Mouse (Mus musculus) midbrain, postnatal 0 days (tissue): ENCODE measurements at regions not wholly inside any gene's neighbourhood (a gene's known extent, or its start where the extent isn't known, plus 50 kb on each side); places are given as distances from the start of the nearest gene placed in this dataset.
A peak's percentile ranks its signal among the peaks of the same experiment; 100 is the strongest.

ENCODE experiments used
- ATAC-seq: fragments of 200-750 bp; cut with Nextera tagmentation; 2 replicates; pipeline ENCODE4 v1.8.0; 2017; ENCODE audit warnings: moderate number of reproducible peaks, mild to moderate bottlenecking, moderate TSS enrichment, moderate library complexity; ENCODE audit not compliant: low FRiP score
- DNase-seq: peaks from one replicate; pipeline ENCODE4 v3.0.0-alpha.2; 2015; ENCODE audit warnings: low spot score
- H3K27ac ChIP-seq: fragments of 300-500 bp; sonication (generic); 2 replicates; pipeline ENCODE4 v1.5.1; 2014; ENCODE audit warnings: low read depth, mild to moderate bottlenecking, low read length, mixed read lengths
- H3K27me3 ChIP-seq: fragments of 300-500 bp; sonication (generic); 2 replicates; pipeline ENCODE4 v1.6.1; 2014; ENCODE audit warnings: low read length, control low read depth, mixed read lengths; ENCODE audit not compliant: insufficient read depth
- H3K36me3 ChIP-seq: fragments of 300-500 bp; sonication (generic); 2 replicates; pipeline ENCODE4 v1.6.1; 2014; ENCODE audit warnings: low read length, control low read depth, mixed read lengths; ENCODE audit not compliant: insufficient read depth
- H3K4me1 ChIP-seq: fragments of 300-500 bp; sonication (generic); 2 replicates; pipeline ENCODE4 v1.6.1; 2014; ENCODE audit warnings: mild to moderate bottlenecking, control low read depth, antibody characterized with exemption, low read length, mixed read lengths; ENCODE audit not compliant: insufficient read depth
- H3K4me2 ChIP-seq: fragments of 300-500 bp; sonication (generic); 2 replicates; pipeline ENCODE4 v1.6.1; 2014; ENCODE audit warnings: low read depth, mild to moderate bottlenecking, low read length, mixed read lengths; ENCODE audit not compliant: poor library complexity, severe bottlenecking
- H3K4me3 ChIP-seq: fragments of 300-500 bp; sonication (generic); 2 replicates; pipeline ENCODE4 v1.5.1; 2014; ENCODE audit warnings: low read depth, mild to moderate bottlenecking, low read length, moderate library complexity
- H3K9ac ChIP-seq: fragments of 300-500 bp; sonication (generic); replicated peaks from 2 replicates; pipeline ENCODE4 v1.6.1; 2014; ENCODE audit warnings: mild to moderate bottlenecking, low read length, moderate library complexity, mixed read lengths; ENCODE audit not compliant: poor library complexity, severe bottlenecking
- H3K9me3 ChIP-seq: fragments of 300-500 bp; sonication (generic); 2 replicates; pipeline ENCODE4 v1.6.1; 2016; ENCODE audit warnings: low read length, control low read depth
- CTCF ChIP-seq: IDR thresholded peaks from 2 replicates; pipeline ENCODE4 v1.5.1; 2016; ENCODE audit warnings: antibody characterized with exemption, mild to moderate bottlenecking
- WGBS: fragments of 180-500 bp; shearing (Covaris S2); extraction: QIAGEN DNeasy Blood & Tissue Kit; methylation state at CpG from one replicate; pipeline ENCODE4 v1.1.7; 2014; 5-methylcytosine and 5-hydroxymethylcytosine counted together

- ATAC-seq (no peak), DNase-seq (no peak)
- Histone ChIP-seq H3K4me2 (no peak overlapping the region), H3K9ac (no peak overlapping the region), H3K9me3 (no peaks in the 10 kb centered on the region), H3K27me3 (no peaks in the 10 kb centered on the region), H3K4me1 (no peaks in the 10 kb centered on the region), H3K36me3 (no peaks in the 10 kb centered on the region), H3K27ac (no peak overlapping the region), H3K4me3 (no peak overlapping the region)
- 91% methylated on average over 4 of the region's 5 CpGs for WGBS
- peak; percentile 39 for TF ChIP-seq CTCF
Measured at GRCm38 (mm10) chr17:84030699-84031098, 157.0 kb downstream of the Zfp36l2 start.

GRCm38 (mm10) chr17:84028157-84028970, 159.4 kb downstream of the Zfp36l2 start:
- Histone ChIP-seq H3K27ac (no peak overlapping the region), H3K4me2 (peak overlapping the region; percentile 43), H3K4me1 (no peaks in the 10 kb centered on the region), H3K36me3 (no peaks in the 10 kb centered on the region), H3K9me3 (no peaks in the 10 kb centered on the region), H3K9ac (no peak overlapping the region), H3K4me3 (peak overlapping the region; percentile 13; the same call in 1 of the 2 replicates), H3K27me3 (no peaks in the 10 kb centered on the region)
- ATAC-seq (peak; percentile 86), DNase-seq (peak; percentile 82)
- TF ChIP-seq CTCF, result peak; percentile 96
- 23% methylated on average over 27 of the region's 27 CpGs for WGBS

- DNase-seq (no peak), ATAC-seq (no peak)
- 53% methylated on average over 9 of the region's 9 CpGs for WGBS
- H3K9ac ChIP-seq, result no peak overlapping the region
- H3K4me3 ChIP-seq, result no peak overlapping the region
- H3K36me3 ChIP-seq, result no peaks in the 10 kb centered on the region
- H3K27me3 ChIP-seq, result no peaks in the 10 kb centered on the region
- H3K9me3 ChIP-seq, result no peaks in the 10 kb centered on the region
- no peaks in the 10 kb centered on the region for H3K4me1 ChIP-seq
- H3K4me2 ChIP-seq, result no peak overlapping the region
- H3K27ac ChIP-seq, result no peak overlapping the region
- no peak for TF ChIP-seq CTCF
Measured at GRCm38 (mm10) chr17:84027275-84027674, 160.5 kb downstream of the Zfp36l2 start.

- H3K4me2 ChIP-seq, result no peak overlapping the region
- DNase-seq, result no peak
- H3K27me3 ChIP-seq, result no peaks in the 10 kb centered on the region
- no peak overlapping the region for H3K9ac ChIP-seq
- TF ChIP-seq CTCF, result no peak
- no peaks in the 10 kb centered on the region for H3K4me1 ChIP-seq
- no peaks in the 10 kb centered on the region for H3K9me3 ChIP-seq
- no peak overlapping the region for H3K4me3 ChIP-seq
- H3K27ac ChIP-seq, result no peak overlapping the region
- ATAC-seq, result no peak
- H3K36me3 ChIP-seq, result no peaks in the 10 kb centered on the region
- WGBS, result 40% methylated on average over 9 of the region's 9 CpGs
Measured at GRCm38 (mm10) chr17:84026110-84026509, 161.6 kb downstream of the Zfp36l2 start.

- TF ChIP-seq CTCF, result no peak
- ATAC-seq, result no peak
- 87% methylated on average over 7 of the region's 7 CpGs for WGBS
Measured at GRCm38 (mm10) chr17:84022358-84022757, 165.4 kb downstream of the Zfp36l2 start.

GRCm38 (mm10) chr17:84018817-84019216, 168.9 kb downstream of the Zfp36l2 start:
- H3K4me3 ChIP-seq, result no peak overlapping the region
- H3K27me3 ChIP-seq, result no peaks in the 10 kb centered on the region
- DNase-seq, result no peak
- H3K4me2 ChIP-seq, result no peak overlapping the region
- TF ChIP-seq CTCF, result no peak
- WGBS, result 58% methylated on average over 1 of the region's 1 CpGs
- no peak overlapping the region for H3K9ac ChIP-seq
- no peak for ATAC-seq
- no peaks in the 10 kb centered on the region for H3K36me3 ChIP-seq
- no peak overlapping the region for H3K27ac ChIP-seq
- H3K9me3 ChIP-seq, result no peaks in the 10 kb centered on the region
- H3K4me1 ChIP-seq, result no peaks in the 10 kb centered on the region

More at GRCm38 (mm10) chr17:84022358-84022757, 165.4 kb downstream of the Zfp36l2 start:
- Histone ChIP-seq H3K9me3 (no peaks in the 10 kb centered on the region), H3K4me2 (no peak overlapping the region), H3K4me3 (no peak overlapping the region), H3K9ac (no peak overlapping the region), H3K27me3 (no peaks in the 10 kb centered on the region), H3K27ac (no peak overlapping the region), H3K4me1 (no peaks in the 10 kb centered on the region), H3K36me3 (no peaks in the 10 kb centered on the region)
- no peak for DNase-seq
